Mouse (Mus musculus) embryonic stem cell, embryonic (primary cell): ENCODE data around the gene Psmb11.

Experiments used
- CTCF ChIA-PET, 4 experiments: fragments of 300-600 bp in 2 of 4; fragments of 350-600 bp in 2 of 4; sonication (Branson Sonifier 250); formaldehyde crosslinking; loops; one replicate each; lab custom pipeline; 2022; ENCODE audit warnings: inconsistent platforms in 2 of 4; lab: Charles Lee
- POLR2A ChIA-PET, 4 experiments: fragments of 300-600 bp in 2 of 4; fragments of 350-600 bp in 2 of 4; sonication (Branson Sonifier 250); formaldehyde crosslinking; loops; one replicate each; lab custom pipeline; 2022; ENCODE audit warnings: antibody characterized with exemption in 4 of 4, inconsistent platforms in 1 of 4; lab: Charles Lee

Gene Psmb11

DNA sequence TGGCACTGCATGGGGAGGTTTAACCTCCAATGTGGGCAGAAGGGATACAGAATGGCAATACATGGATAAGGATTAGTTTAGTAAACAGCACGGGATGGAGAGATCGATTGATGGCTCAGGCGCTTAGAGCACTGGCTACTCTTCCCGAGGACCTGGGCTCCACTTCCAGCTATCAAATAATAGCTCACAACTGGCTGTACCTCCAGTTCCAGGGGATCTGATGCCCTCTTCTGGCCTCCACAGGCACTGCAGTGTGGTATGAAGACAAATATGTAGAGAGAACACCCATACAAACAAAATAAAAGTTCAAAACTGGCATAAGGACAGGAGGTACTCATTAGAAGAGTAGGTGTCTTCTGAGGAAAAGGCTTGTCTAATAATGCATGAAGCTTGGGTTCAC is 48.1 kb downstream of the Psmb11 start:
- POLR2A ChIA-PET, result interaction anchor here in 3 of 4 experiments (0.6 to 2.9 kb wide), 22 partner anchors 9 to 116 kb away, joined by 3 to 20 read pairs (median 4); partner anchors contain the start of genes 1700123O20Rik (in 3 of the 3), Acin1 (in 2 of the 3), Haus4 (in 1 of the 3) and Psmb5 (in 1 of the 3)
- CTCF ChIA-PET, result interaction anchor here (0.5 to 3.0 kb wide), 56 partner anchors 8 to 605 kb away, joined by 3 to 51 read pairs (median 4); partner anchors contain the start of genes 1700123O20Rik (in 2 of the 4), Acin1 (in 2 of the 4), Cdh24 (in 2 of the 4) and Cebpe (in 1 of the 4)

DNA sequence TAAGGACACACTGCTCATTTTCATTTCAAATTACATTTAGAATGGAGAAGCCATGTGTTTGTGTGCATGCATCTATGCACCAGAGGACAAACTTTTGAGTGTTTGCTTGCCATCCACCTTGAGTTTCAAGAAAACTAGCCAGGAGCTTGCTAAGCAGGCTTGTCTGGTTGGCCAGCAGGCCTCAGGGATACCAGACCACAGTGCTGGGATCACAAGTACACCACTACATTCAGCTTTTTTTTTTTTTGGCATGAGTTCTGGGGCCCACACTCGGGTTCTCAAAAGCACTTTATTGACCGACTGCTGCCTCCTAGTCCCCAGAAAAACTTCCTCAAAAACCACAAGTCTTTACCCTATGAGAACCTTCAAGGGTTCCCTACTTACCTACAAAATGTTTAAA is 53.1 kb downstream of the Psmb11 start:
- ChIA-PET POLR2A (interaction anchor here (0.5 to 3.2 kb wide), 10 partner anchors 9 to 126 kb away, joined by 3 to 17 read pairs (median 4); partner anchors contain the start of genes 1700123O20Rik (in 2 of the 4) and Acin1 (in 2 of the 4)), CTCF (interaction anchor here in 2 of 4 experiments (1.0 to 2.0 kb wide), 3 partner anchors 15 to 169 kb away, joined by 3 to 8 read pairs (median 4); no protein-coding TSS in a partner anchor)

DNA sequence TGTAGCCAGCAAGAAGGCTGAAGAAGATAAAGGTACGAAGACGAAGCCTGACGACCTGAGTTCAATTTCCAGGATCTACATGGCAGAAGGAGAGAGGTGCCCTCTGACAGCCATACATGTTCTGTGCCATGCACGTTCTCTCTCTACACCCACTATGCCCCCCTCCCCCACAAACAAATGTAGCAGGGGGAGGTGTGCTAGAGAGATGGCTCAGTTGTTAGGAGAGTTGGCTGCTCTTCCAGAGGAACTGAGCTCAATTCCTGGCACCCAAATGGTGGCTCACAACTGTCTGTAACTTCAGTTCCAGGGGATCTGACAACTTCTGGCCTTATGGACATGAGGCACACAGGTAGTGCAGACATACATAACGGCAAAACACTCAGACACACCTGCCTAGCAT is 55.1 kb downstream of the Psmb11 start:
- CTCF ChIA-PET, result interaction anchor here in 2 of 4 experiments (0.7 to 1.0 kb wide), 2 partner anchors 17 to 22 kb away, joined by 3 to 5 read pairs; no protein-coding TSS in a partner anchor
- POLR2A ChIA-PET, result interaction anchor here (0.6 to 3.2 kb wide), 7 partner anchors 10 to 257 kb away, joined by 3 to 17 read pairs (median 4); partner anchors contain the start of genes 1700123O20Rik (in 3 of the 4) and Acin1 (in 3 of the 4)

DNA sequence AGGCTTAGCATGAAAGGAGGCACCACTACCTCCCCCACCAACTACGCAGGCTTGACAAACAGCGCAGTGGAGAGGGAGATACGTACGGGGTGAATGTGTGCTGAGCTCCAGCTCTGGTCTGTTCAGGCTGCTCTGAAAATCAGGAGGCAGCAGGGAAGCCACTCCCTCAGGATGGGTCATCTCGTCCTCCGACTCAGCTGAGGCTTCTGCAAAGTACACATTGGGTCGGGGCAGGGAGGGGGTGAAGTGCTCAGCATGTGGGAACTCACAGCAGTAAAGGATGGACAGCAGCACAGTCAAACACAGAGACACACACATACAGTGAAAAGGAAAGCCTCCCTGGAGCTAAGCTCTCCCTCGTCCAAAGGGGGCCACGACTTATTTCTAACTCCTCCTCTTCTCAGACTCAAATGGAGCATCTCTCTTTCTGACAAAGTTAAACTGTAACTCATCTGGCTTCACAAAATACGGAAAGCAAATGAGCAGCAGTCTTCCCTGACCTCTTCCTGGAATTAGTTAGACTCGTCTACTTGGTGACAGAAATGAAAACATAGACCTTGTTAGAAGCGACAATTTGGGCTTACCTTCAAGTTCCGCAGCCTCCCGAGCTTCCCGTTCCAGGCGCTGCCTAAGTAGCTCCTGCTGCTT is 57.5 kb downstream of the Psmb11 start:
- ChIA-PET CTCF (interaction anchor here (0.5 to 2.6 kb wide), 10 partner anchors 9 to 187 kb away, joined by 3 to 14 read pairs (median 4); no protein-coding TSS in a partner anchor), POLR2A (interaction anchor here in 3 of 4 experiments (0.6 to 2.6 kb wide), 15 partner anchors 9 to 187 kb away, joined by 3 to 15 read pairs (median 3); partner anchors contain the start of gene Prmt5 (in 1 of the 3))
